ENCODE assay signal across 8 mouse cellular contexts in genomic region chr1:132157016-132157781, GRCm38 (mm10). TPM values are rescaled to one million over a fixed set of nuclear protein-coding genes. Genes with fewer than 3 reads are reported as not detected.
DNase-seq lines count a peak whose midpoint lies in the region; ATAC-seq and TF ChIP-seq lines count a peak whose summit lies in the region.

No protein-coding gene starts in this region.

- no peaks in the 10 kb centered on the region for H3K4me1 ChIP-seq in heart, postnatal 0 days (ENCODE audit: control insufficient read depth, insufficient read depth)
- no peaks in the 10 kb centered on the region for H3K4me1 ChIP-seq in lung, adult 2 months (ENCODE audit: control insufficient read depth, insufficient read depth, low read length)
- H3K4me1 ChIP-seq in olfactory bulb, adult 2 months (ENCODE audit: control insufficient read depth, insufficient read depth, low read length): peaks cover 6% of the 10 kb centered on the region

- no peaks in the 10 kb centered on the region for H3K36me3 ChIP-seq in heart, postnatal 0 days (replicated peaks; ENCODE audit: control insufficient read depth, insufficient read depth, low read length)

- H3K4me3 ChIP-seq in heart, postnatal 0 days (ENCODE audit: low read depth, low read length): no peak overlapping the region
- H3K4me3 ChIP-seq in lung, adult 2 months (replicated peaks; ENCODE audit: extremely low read depth, low read depth, low read length): no peak overlapping the region
- H3K4me3 ChIP-seq in olfactory bulb, adult 2 months (ENCODE audit: insufficient read depth, low read depth, low read length): no peak overlapping the region

- no peak for TF ChIP-seq EP300 in heart, postnatal 0 days (IDR thresholded peaks at IDR 0.05; ENCODE audit: low read depth)

- 17% methylated on average over 14 of the region's 14 CpGs for WGBS in heart, postnatal 0 days
- WGBS in lung, adult 2 months: 17% methylated on average over 14 of the region's 14 CpGs
- 22% methylated on average over 14 of the region's 14 CpGs for WGBS in olfactory bulb, adult 2 months

- H3K4me2 ChIP-seq in heart, postnatal 0 days (ENCODE audit: low read depth, low read length): no peak overlapping the region

- TF ChIP-seq CTCF in heart, postnatal 0 days (IDR thresholded peaks at IDR 0.05; ENCODE audit: low read depth): peak; percentile 97
- peak; percentile 96 for TF ChIP-seq CTCF in lung, adult 2 months (IDR thresholded peaks at IDR 0.05; ENCODE audit: insufficient read depth, low read length)
- TF ChIP-seq CTCF in olfactory bulb, adult 2 months (IDR thresholded peaks at IDR 0.05; ENCODE audit: insufficient read depth, low read depth, low read length): peak; percentile 88

- no peaks in the 10 kb centered on the region for H3K9me3 ChIP-seq in heart, postnatal 0 days (replicated peaks; ENCODE audit: control insufficient read depth, low read length)

- H3K27me3 ChIP-seq in heart, postnatal 0 days (ENCODE audit: control insufficient read depth, insufficient read depth, low read length): peaks cover 19% of the 10 kb centered on the region

- no peak overlapping the region for H3K9ac ChIP-seq in heart, postnatal 0 days (replicated peaks; ENCODE audit: low read depth, low read length)

- TF ChIP-seq POLR2A in lung, adult 2 months (IDR thresholded peaks at IDR 0.05; ENCODE audit: borderline replicate concordance, extremely low read depth, low read depth, low read length): no peak
- no peak for TF ChIP-seq POLR2A in olfactory bulb, adult 2 months (IDR thresholded peaks at IDR 0.05; ENCODE audit: insufficient read depth, low read depth, low read length)

- no peak overlapping the region for H3K27ac ChIP-seq in heart, postnatal 0 days (ENCODE audit: low read depth)
- no peak overlapping the region for H3K27ac ChIP-seq in olfactory bulb, adult 2 months (ENCODE audit: insufficient read depth, low read depth, low read length)

- DNase-seq in brain, embryonic 18.5 days (ENCODE audit: low read depth, low spot score): peak; percentile 49
- DNase-seq in heart, postnatal 0 days (ENCODE audit: low spot score): peak; percentile 62
- DNase-seq in kidney, postnatal 36 days: peak; percentile 92 to 96
- peak; percentile 88 for DNase-seq in lung, adult 2 months
- DNase-seq in thymus, adult 18-20 months: peak; percentile 26 to 42

- ATAC-seq in CD4-positive, CD25-positive, alpha-beta regulatory T cell, adult 4 months: peak; percentile 63
- ATAC-seq in erythroid progenitor cell, adult 5-6 weeks (replicated peaks; ENCODE audit: low FRiP score, poor library complexity, severe bottlenecking): peak; percentile 63
- peak; percentile 51; the same call in 1 of the 2 replicates for ATAC-seq in heart, postnatal 0 days (ENCODE audit: insufficient read depth, low read depth)

RNA-seq across cellular contexts. Expression of gene Cdk18, which starts 17.7 kb away (rescaled TPM):
- not detected for polyA plus RNA-seq in CD4-positive, CD25-positive, alpha-beta regulatory T cell, adult 4 months (2017; shearing (Covaris generic))
- total RNA-seq in erythroid progenitor cell, adult 5-6 weeks (2015; ENCODE audit: low replicate concordance): not detected in 2 replicates
- 0.13 TPM in 1 of 2 replicates, not detected in the other for total RNA-seq in erythroid progenitor cell, adult 5-6 weeks (2017; ENCODE audit: low replicate concordance)
- total RNA-seq in heart, postnatal 0 days (2014; rRNA removed; ENCODE audit: low replicate concordance): 4.0 and 6.2 TPM in 2 replicates
- 1.9 and 2.0 TPM in 2 replicates for polyA plus RNA-seq in heart, postnatal 0 days (2015; fragmentation: Nextera tagmentation; extraction: Ambion mirVana)
- 32.8 and 34.0 TPM in 2 replicates for polyA plus RNA-seq in lung, adult 2 months (2012; rRNA removed)
- polyA plus RNA-seq in olfactory bulb, adult 2 months (2012; ENCODE audit: insufficient read depth, insufficient read length, low replicate concordance, missing spikeins): not detected in 2 replicates

RNA-seq across cellular contexts. Expression of gene Lemd1, which starts 34.0 kb away (rescaled TPM):
- not detected for polyA plus RNA-seq in CD4-positive, CD25-positive, alpha-beta regulatory T cell, adult 4 months (2017; shearing (Covaris generic))
- not detected in 2 replicates for total RNA-seq in erythroid progenitor cell, adult 5-6 weeks (2015; ENCODE audit: low replicate concordance)
- total RNA-seq in erythroid progenitor cell, adult 5-6 weeks (2017; ENCODE audit: low replicate concordance): not detected in 2 replicates
- not detected in 2 replicates for total RNA-seq in heart, postnatal 0 days (2014; rRNA removed; ENCODE audit: low replicate concordance)
- polyA plus RNA-seq in heart, postnatal 0 days (2015; fragmentation: Nextera tagmentation; extraction: Ambion mirVana): not detected in 2 replicates
- polyA plus RNA-seq in lung, adult 2 months (2012; rRNA removed): not detected in 2 replicates
- not detected in 2 replicates for polyA plus RNA-seq in olfactory bulb, adult 2 months (2012; ENCODE audit: insufficient read depth, insufficient read length, low replicate concordance, missing spikeins)

RNA-seq across cellular contexts. Expression of gene AC124108.1, which starts 34.1 kb away (rescaled TPM):
- polyA plus RNA-seq in CD4-positive, CD25-positive, alpha-beta regulatory T cell, adult 4 months (2017; shearing (Covaris generic)): not detected
- not detected in 2 replicates for total RNA-seq in erythroid progenitor cell, adult 5-6 weeks (2015; ENCODE audit: low replicate concordance)
- total RNA-seq in erythroid progenitor cell, adult 5-6 weeks (2017; ENCODE audit: low replicate concordance): not detected in 2 replicates
- total RNA-seq in heart, postnatal 0 days (2014; rRNA removed; ENCODE audit: low replicate concordance): 0.39 TPM in 1 of 2 replicates, not detected in the other
- polyA plus RNA-seq in heart, postnatal 0 days (2015; fragmentation: Nextera tagmentation; extraction: Ambion mirVana): not detected in 2 replicates
- not detected in 2 replicates for polyA plus RNA-seq in lung, adult 2 months (2012; rRNA removed)
- not detected in 2 replicates for polyA plus RNA-seq in olfactory bulb, adult 2 months (2012; ENCODE audit: insufficient read depth, insufficient read length, low replicate concordance, missing spikeins)

Comparison
In these comparisons a context has a peak if more than half of its experiments do, and no peak if none do; other contexts are left out.
1. DNase-seq: peak in every context shown above with its lines; median percentile 94 in kidney, postnatal 36 days; 88 in lung, adult 2 months; 62 in heart, postnatal 0 days; 49 in brain, embryonic 18.5 days; 34 in thymus, adult 18-20 months.